In the genomic region with DNA sequence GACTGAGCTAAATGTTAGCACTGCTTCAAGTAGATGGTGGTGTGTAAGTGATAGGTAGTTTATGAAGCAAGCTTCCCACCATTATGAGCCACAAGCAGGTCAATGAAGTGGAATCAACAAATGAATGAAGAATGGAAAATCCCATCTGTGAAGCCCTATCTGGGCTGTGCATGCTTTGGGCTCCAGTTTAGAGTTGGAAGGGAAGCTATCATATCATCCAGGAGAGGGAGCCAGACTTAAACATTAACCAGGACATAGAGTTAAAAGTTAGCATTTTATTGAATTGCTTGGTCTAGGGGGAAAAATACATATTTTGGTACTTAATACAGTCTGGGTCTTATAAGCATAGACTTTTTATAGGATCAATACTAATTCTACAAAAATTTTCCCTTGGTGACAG, we compare ENCODE assay signal across 13 mouse cellular contexts.
A peak's percentile ranks its signal among the peaks of the same experiment; 100 is the strongest.
DNase-seq lines count a peak whose midpoint lies in the region; ATAC-seq and TF ChIP-seq lines count a peak whose summit lies in the region.
"Had no signal": no experiment of that assay in that cellular context is flagged by ENCODE, and none has a peak within 500 bp of the region (broad histone marks: within the 10 kb centered on the region; RNA-seq: fewer than 3 reads in every experiment).

No protein-coding gene starts in this region.

- peak; percentile 8 for DNase-seq in heart, postnatal 4 days
- no peak for DNase-seq in heart, adult 11 months
- peak; percentile 37 for DNase-seq in lung, postnatal 0 days (ENCODE audit: low spot score)
- DNase-seq in lung, adult 18-20 months = no peak
- DNase-seq in Patski (ENCODE audit: low read depth, low spot score) = no peak
- DNase-seq in embryonic facial prominence, embryonic 14.5 days (ENCODE audit: low spot score) = peak; percentile 24
- DNase-seq in ovary, adult 18-20 months (ENCODE audit: low spot score) = no peak
- no peak for DNase-seq in ovary, postnatal 10 days (ENCODE audit: low spot score)
- DNase-seq: heart, postnatal 36 days; kidney, postnatal 4 days; spleen, adult 18-20 months had no signal

- no peak for ATAC-seq in lung, postnatal 0 days
- no peak for ATAC-seq in Patski
- ATAC-seq in embryonic facial prominence, embryonic 14.5 days (ENCODE audit: low read depth) = no peak

- no peak overlapping the region for H3K4me2 ChIP-seq in lung, postnatal 0 days (replicated peaks; ENCODE audit: low read depth, low read length)
- H3K4me2 ChIP-seq in embryonic facial prominence, embryonic 14.5 days (ENCODE audit: low read depth, low read length) = no peak overlapping the region
- H3K4me2 ChIP-seq: embryonic facial prominence, embryonic 15.5 days; limb, embryonic 15.5 days had no signal

- POLR2A ChIA-PET in Patski (lab: Charles Lee) = no interaction called here

- in situ Hi-C loops in Patski (cut with MboI; ENCODE audit: low pct_unique_long_range_greater_than_20kb) = no loop called here

- peak; percentile 63 for TF ChIP-seq CTCF in lung, postnatal 0 days (IDR thresholded peaks at IDR 0.05)
- TF ChIP-seq CTCF in Patski (IDR thresholded peaks at IDR 0.05) = peak; percentile 54

- H3K4me1 ChIP-seq in lung, postnatal 0 days (ENCODE audit: insufficient read depth, low read depth, low read length) = no peaks in the 10 kb centered on the region
- no peaks in the 10 kb centered on the region for H3K4me1 ChIP-seq in embryonic facial prominence, embryonic 14.5 days (ENCODE audit: control insufficient read depth, insufficient read depth, low read length)
- H3K4me1 ChIP-seq: embryonic facial prominence, embryonic 15.5 days; limb, embryonic 15.5 days had no signal

- no peaks in the 10 kb centered on the region for H3K9me3 ChIP-seq in lung, postnatal 0 days (ENCODE audit: low read length)
- H3K9me3 ChIP-seq in embryonic facial prominence, embryonic 14.5 days (ENCODE audit: control insufficient read depth, low read length) = no peaks in the 10 kb centered on the region
- H3K9me3 ChIP-seq: embryonic facial prominence, embryonic 15.5 days; limb, embryonic 15.5 days had no signal

- H3K27me3 ChIP-seq in lung, postnatal 0 days (replicated peaks; ENCODE audit: insufficient read depth, low read length) = no peaks in the 10 kb centered on the region
- H3K27me3 ChIP-seq in Patski = peaks cover 72% of the 10 kb centered on the region
- H3K27me3 ChIP-seq in embryonic facial prominence, embryonic 14.5 days (replicated peaks; ENCODE audit: control insufficient read depth, insufficient read depth, low read length) = no peaks in the 10 kb centered on the region
- H3K27me3 ChIP-seq: embryonic facial prominence, embryonic 15.5 days; limb, embryonic 15.5 days had no signal

- H3K9ac ChIP-seq in lung, postnatal 0 days (replicated peaks; ENCODE audit: low read depth) = no peak overlapping the region
- no peak overlapping the region for H3K9ac ChIP-seq in embryonic facial prominence, embryonic 14.5 days (ENCODE audit: low read depth, low read length)
- H3K9ac ChIP-seq: embryonic facial prominence, embryonic 15.5 days; limb, embryonic 15.5 days had no signal

- H3K27ac ChIP-seq in lung, postnatal 0 days (ENCODE audit: low read length) = no peak overlapping the region
- H3K27ac ChIP-seq in embryonic facial prominence, embryonic 14.5 days (replicated peaks; ENCODE audit: low read depth, low read length) = no peak overlapping the region
- H3K27ac ChIP-seq: embryonic facial prominence, embryonic 15.5 days; limb, embryonic 15.5 days had no signal

- CTCF ChIA-PET in Patski (lab: Charles Lee) = interaction anchor here (1.2 to 1.7 kb wide), 5 partner anchors 31 to 227 kb away, joined by 3 to 4 read pairs (median 3); a partner anchor contains a TSS

- no peaks in the 10 kb centered on the region for H3K36me3 ChIP-seq in lung, postnatal 0 days (ENCODE audit: insufficient read depth, low read length)
- H3K36me3 ChIP-seq in embryonic facial prominence, embryonic 14.5 days (ENCODE audit: control insufficient read depth, insufficient read depth, low read length) = no peaks in the 10 kb centered on the region
- H3K36me3 ChIP-seq: embryonic facial prominence, embryonic 15.5 days; limb, embryonic 15.5 days had no signal

- no peak for TF ChIP-seq EP300 in lung, postnatal 0 days (IDR thresholded peaks at IDR 0.05)

- no peak overlapping the region for H3K4me3 ChIP-seq in lung, postnatal 0 days (ENCODE audit: low read depth, low read length)
- no peak overlapping the region for H3K4me3 ChIP-seq in embryonic facial prominence, embryonic 14.5 days (ENCODE audit: low read depth, low read length)
- H3K4me3 ChIP-seq: embryonic facial prominence, embryonic 15.5 days; limb, embryonic 15.5 days had no signal

Comparison
In these comparisons a context has a peak if more than half of its experiments do, and no peak if none do; other contexts are left out.
1. DNase-seq: peak in heart, postnatal 4 days (single experiment), lung, postnatal 0 days (single experiment) and embryonic facial prominence, embryonic 14.5 days (single experiment); none in heart, adult 11 months (single experiment), lung, adult 18-20 months (0 of 2), Patski (single experiment), ovary, adult 18-20 months (single experiment) and ovary, postnatal 10 days (single experiment).